Mouse (Mus musculus) hindlimb bud, embryonic 11.5 days (tissue): Measurements from ENCODE around the gene Mmachc.
A peak's percentile ranks its signal among the peaks of the same experiment; 100 is the strongest.

Source experiments
- DNase-seq: peaks from one replicate; pipeline ENCODE4 v3.0.0-alpha.2; 2012; ENCODE audit warnings: low read depth, low spot score; ENCODE audit errors: extremely low spot score

Gene Mmachc

GRCm38 (mm10) chr4:116708201-116708764 lies at the start of gene Mmachc, which contains the start of gene Ccdc163:
Gene Mmachc (minus strand): TSS chr4:116708406.
Gene Ccdc163 (plus strand): TSS chr4:116708509.
- DNase-seq, result peak; percentile 99

- DNase-seq, result no peak
Observed at GRCm38 (mm10) chr4:116749750-116750149, 41.5 kb upstream of the Mmachc start.

- DNase-seq, result no peak
Observed at GRCm38 (mm10) chr4:116738972-116739751, 31.0 kb upstream of the Mmachc start.

- DNase-seq, result no peak
Observed at GRCm38 (mm10) chr4:116734996-116735395, 26.8 kb upstream of the Mmachc start.

- no peak for DNase-seq
Observed at GRCm38 (mm10) chr4:116732355-116732754, 24.1 kb upstream of the Mmachc start.

GRCm38 (mm10) chr4:116731077-116731476 lies 22.9 kb upstream of the Mmachc start:
- no peak for DNase-seq

GRCm38 (mm10) chr4:116729532-116729931 lies 21.3 kb upstream of the Mmachc start:
- DNase-seq, result no peak

- no peak for DNase-seq
Observed at GRCm38 (mm10) chr4:116727401-116727800, 19.2 kb upstream of the Mmachc start.

- DNase-seq, result no peak
Observed at GRCm38 (mm10) chr4:116725444-116725843, 17.2 kb upstream of the Mmachc start.

- DNase-seq, result no peak
Observed at GRCm38 (mm10) chr4:116722230-116722629, 14.0 kb upstream of the Mmachc start.

- DNase-seq, result no peak
Observed at GRCm38 (mm10) chr4:116721098-116721628, 13.0 kb upstream of the Mmachc start.

- peak; percentile 99 for DNase-seq
Observed at GRCm38 (mm10) chr4:116720343-116721097, 12.3 kb upstream of the Mmachc start, which contains the start of gene Tesk2. Gene Tesk2 (plus strand): TSS chr4:116720948.

GRCm38 (mm10) chr4:116719396-116719795 lies 11.2 kb upstream of the Mmachc start:
- DNase-seq, result peak; percentile 86

- no peak for DNase-seq
Observed at GRCm38 (mm10) chr4:116712536-116712935, 4.3 kb upstream of the Mmachc start.

GRCm38 (mm10) chr4:116710154-116710553 lies 1.9 kb upstream of the Mmachc start:
- DNase-seq, result no peak

GRCm38 (mm10) chr4:116708791-116709390 lies 685 bp upstream of the Mmachc start:
- no peak for DNase-seq

- DNase-seq, result no peak
Observed at GRCm38 (mm10) chr4:116707666-116708065, 540 bp downstream of the Mmachc start.

GRCm38 (mm10) chr4:116703804-116704203 lies 4.4 kb downstream of the Mmachc start:
- DNase-seq, result no peak

- no peak for DNase-seq
Observed at GRCm38 (mm10) chr4:116700964-116701363, 7.2 kb downstream of the Mmachc start.

- DNase-seq, result no peak
Observed at GRCm38 (mm10) chr4:116698693-116699342, 9.4 kb downstream of the Mmachc start.
